Mouse (Mus musculus) pancreas, adult 10 weeks (tissue): ENCODE data around the gene Sept3. TPM values are rescaled to one million over a fixed set of nuclear protein-coding genes. Genes with fewer than 3 reads are reported as not detected.

Experiments used
- polyA plus RNA-seq: library from polyadenylated mRNA; stranded (reverse); fragments of 350-450 nt; fragmentation: Illumina TruSeq; extraction: RNeasy Lipid Tissue Mini Kit (QIAGEN cat#74804); gene quantifications from one replicate; pipeline ENCODE4 v1.2.3, GENCODE M21; 2015; ENCODE audit warnings: low read depth, low replicate concordance; ENCODE audit not compliant: insufficient read depth

The Sept3 gene
- polyA plus RNA-seq: 1.0 TPM

GRCm38 (mm10) chr15:82274593-82274926 is at the start of gene Sept3:
Gene Sept3, plus strand, starts transcription at chr15:82274893.

DNA sequence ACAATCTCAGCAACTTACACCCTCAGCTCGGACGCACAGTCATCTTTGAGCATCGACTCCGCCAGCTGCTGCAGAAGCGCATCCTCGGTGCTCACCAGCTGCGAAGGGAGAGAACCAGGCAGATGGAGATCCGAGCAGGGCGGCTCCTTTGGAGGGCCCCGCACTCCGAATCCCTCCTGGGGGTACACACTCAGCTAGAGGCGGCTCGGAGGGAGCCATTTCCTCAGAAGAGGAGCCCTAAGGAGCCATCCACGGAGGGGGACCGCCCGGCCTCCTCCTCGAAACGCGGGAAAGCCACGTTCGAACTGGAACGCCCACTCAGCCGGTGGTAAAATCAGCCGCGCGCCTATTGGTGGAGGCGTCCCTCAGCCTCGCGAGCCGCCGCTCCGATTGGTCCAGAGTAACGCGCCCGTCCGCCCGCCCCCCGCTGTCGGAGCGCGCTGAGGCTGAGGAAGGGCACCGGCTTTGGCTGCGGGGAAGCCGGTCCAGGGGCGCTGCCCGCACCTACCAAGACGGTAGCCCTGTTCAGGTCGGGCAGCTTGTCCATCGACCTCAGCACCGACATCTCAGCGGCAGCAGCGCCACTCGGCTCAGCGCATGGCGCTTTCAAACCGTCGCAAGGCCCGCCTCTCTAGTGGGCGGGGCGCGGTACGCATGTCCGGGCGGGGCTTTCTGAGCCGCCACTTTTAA is 30.4 kb upstream of the Sept3 start, which contains the start of gene Cenpm:
Gene Cenpm, minus strand, starts transcription at position 634 of the 690 bp plus-strand sequence.

GRCm38 (mm10) chr15:82252097-82252496 is 22.6 kb upstream of the Sept3 start, which contains the start of gene 1500009C09Rik:
Gene 1500009C09Rik, plus strand, starts transcription at chr15:82252397.

DNA sequence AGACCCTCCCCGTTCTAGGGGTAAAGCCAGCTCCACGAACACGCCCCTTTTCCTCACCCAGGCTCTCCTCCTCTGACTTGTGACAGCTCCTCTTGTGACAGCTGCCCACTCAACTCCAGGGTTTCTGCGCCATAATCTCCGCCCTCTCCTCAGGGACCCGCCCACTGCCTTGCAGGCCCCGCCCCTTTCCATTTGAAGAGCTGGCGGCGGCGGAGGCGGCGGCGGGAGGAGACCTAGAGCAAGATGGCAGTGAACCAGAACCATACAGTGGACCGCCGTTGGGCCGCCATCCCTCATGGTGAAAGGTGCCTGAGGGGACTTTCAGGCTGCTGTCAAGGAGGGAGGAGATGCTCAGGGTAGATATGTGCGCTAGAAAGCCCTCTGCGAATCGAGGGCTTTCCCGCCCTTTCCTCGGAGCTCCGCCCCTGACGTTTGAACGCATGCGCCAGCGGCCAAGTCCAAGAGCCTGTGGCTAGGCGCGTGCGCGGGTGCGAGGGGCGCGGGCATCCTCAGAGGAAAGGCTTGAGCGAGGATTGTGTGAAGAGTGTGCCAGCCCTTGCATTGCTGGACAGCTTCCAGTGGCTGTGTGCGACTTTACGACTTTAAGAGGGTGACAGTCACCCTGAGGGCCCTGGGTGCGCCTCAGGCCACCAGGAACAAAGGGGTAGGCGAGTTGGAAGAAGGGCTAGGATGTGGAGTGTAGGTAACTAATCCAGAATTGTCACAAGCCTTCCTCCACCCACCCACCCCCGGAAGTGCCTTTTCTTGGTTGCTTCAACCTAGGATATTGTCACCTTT is 24.3 kb downstream of the Sept3 start, which contains the start of gene Wbp2nl:
Gene Wbp2nl, plus strand, starts transcription at position 191 of the 798 bp plus-strand sequence.

GRCm38 (mm10) chr15:82338593-82339112 is 64.0 kb downstream of the Sept3 start, which contains the start of the genes Naga, Pheta2 and Smdt1:
Gene Naga, minus strand, starts transcription at chr15:82338925.
Gene Pheta2, plus strand, starts transcription at chr15:82338942.
Gene Smdt1, plus strand, starts transcription at chr15:82338959.

Other genes starting within 250 kb of the Sept3 start
- gene Desi1, start 241.0 kb upstream of the Sept3 start, polyA plus RNA-seq: 13.3 TPM
- gene Snu13, start 227.3 kb upstream of the Sept3 start, polyA plus RNA-seq: 15.2 TPM
- gene 4930407I10Rik, start 215.7 kb upstream of the Sept3 start, polyA plus RNA-seq: not detected
- gene Mei1, start 204.9 kb upstream of the Sept3 start, polyA plus RNA-seq: not detected
- gene Ccdc134, start 147.0 kb upstream of the Sept3 start, polyA plus RNA-seq: 9.6 TPM
- gene Srebf2, start 127.7 kb upstream of the Sept3 start, polyA plus RNA-seq: 12.1 TPM
- gene Shisa8, start 62.1 kb upstream of the Sept3 start, polyA plus RNA-seq: not detected
- gene Tnfrsf13c, start 50.5 kb upstream of the Sept3 start, polyA plus RNA-seq: not detected
- not detected for gene Cenpm, start 30.1 kb upstream of the Sept3 start, polyA plus RNA-seq
- not detected for gene 1500009C09Rik, start 22.5 kb upstream of the Sept3 start, polyA plus RNA-seq
- not detected for gene Wbp2nl, start 24.1 kb downstream of the Sept3 start, polyA plus RNA-seq
- gene Naga, start 64.0 kb downstream of the Sept3 start, polyA plus RNA-seq: 38.1 TPM
- not detected for gene Pheta2, start 64.0 kb downstream of the Sept3 start, polyA plus RNA-seq
- 65.3 TPM for gene Smdt1, start 64.1 kb downstream of the Sept3 start, polyA plus RNA-seq
- 106 TPM for gene Ndufa6, start 79.4 kb downstream of the Sept3 start, polyA plus RNA-seq
- 20.4 TPM for gene Cyp2d22, start 105.4 kb downstream of the Sept3 start, polyA plus RNA-seq
- not detected for gene Cyp2d11, start 119.1 kb downstream of the Sept3 start, polyA plus RNA-seq
- not detected for gene Cyp2d10, start 132.3 kb downstream of the Sept3 start, polyA plus RNA-seq
- not detected for gene Cyp2d9, start 158.5 kb downstream of the Sept3 start, polyA plus RNA-seq